In genomic region chr19:21789676-21790075, GRCm38 (mm10) we compare ENCODE assay signal across 14 mouse cellular contexts. TPM values are rescaled to one million over a fixed set of nuclear protein-coding genes. Genes with fewer than 3 reads are reported as not detected.
DNase-seq lines count a peak whose midpoint lies in the region; ATAC-seq lines count a peak whose summit lies in the region.
"Had no signal": no experiment of that assay in that cellular context is flagged by ENCODE, and none has a peak within 500 bp of the region (broad histone marks: within the 10 kb centered on the region; RNA-seq: fewer than 3 reads in every experiment).

No protein-coding gene starts in this region.

- intact Hi-C loops in heart, postnatal 25 days (cut with DNase I), result no loop called here

- 0 out of 2 replicates have a peak overlapping the region, but pooled peaks have one; percentile 28 for H3K27ac ChIP-seq in embryonic facial prominence, embryonic 11.5 days (replicated peaks; ENCODE audit: low read depth, low read length)
- H3K27ac ChIP-seq in hindbrain, embryonic 13.5 days, result peak overlapping the region; percentile 91
- peak overlapping the region; percentile 84 for H3K27ac ChIP-seq in midbrain, embryonic 16.5 days (ENCODE audit: low read length)

- no peak overlapping the region for H3K4me2 ChIP-seq in embryonic facial prominence, embryonic 11.5 days (ENCODE audit: low read depth, low read length)
- H3K4me2 ChIP-seq in hindbrain, embryonic 13.5 days, result peak overlapping the region; percentile 40; the same call in 1 of the 2 replicates
- no peak overlapping the region for H3K4me2 ChIP-seq in midbrain, embryonic 16.5 days (ENCODE audit: low read length)

- 44% methylated on average over 6 of the region's 6 CpGs for WGBS in embryonic facial prominence, embryonic 11.5 days
- 7% methylated on average over 6 of the region's 6 CpGs for WGBS in hindbrain, embryonic 13.5 days
- 5% methylated on average over 6 of the region's 6 CpGs for WGBS in midbrain, embryonic 16.5 days

- no peak overlapping the region for H3K4me3 ChIP-seq in embryonic facial prominence, embryonic 11.5 days (ENCODE audit: low read depth, low read length)
- no peak overlapping the region for H3K4me3 ChIP-seq in hindbrain, embryonic 13.5 days
- no peak overlapping the region for H3K4me3 ChIP-seq in midbrain, embryonic 16.5 days (ENCODE audit: low read depth, low read length)

- DNase-seq in ZHBTc4 (ENCODE audit: low read depth, low spot score), result peak; percentile 9
- DNase-seq in embryonic facial prominence, embryonic 11.5 days (ENCODE audit: low spot score), result no peak
- DNase-seq in ovary, postnatal 14 days (ENCODE audit: low spot score), result no peak
- no peak for DNase-seq in testis, postnatal 10 days (ENCODE audit: low spot score)
- DNase-seq in heart, postnatal 25 days (ENCODE audit: low spot score), result no peak
- DNase-seq: adrenal gland, adult 2 months; cerebellum, adult 9-10 months; heart, postnatal 14 days; kidney, postnatal 14 days; lung, postnatal 14 days had no signal

- ATAC-seq in embryonic facial prominence, embryonic 11.5 days (replicated peaks; ENCODE audit: insufficient number of reproducible peaks, low FRiP score, low TSS enrichment, low read depth), result peak; percentile 81
- peak; percentile 76 for ATAC-seq in hindbrain, embryonic 13.5 days (ENCODE audit: low FRiP score)
- peak; percentile 40 for ATAC-seq in midbrain, embryonic 16.5 days
- ATAC-seq in frontal cortex, adult (ENCODE audit: low TSS enrichment), result no peak

- no peaks in the 10 kb centered on the region for H3K36me3 ChIP-seq in embryonic facial prominence, embryonic 11.5 days (replicated peaks; ENCODE audit: control insufficient read depth, insufficient read depth, low read depth, low read length)
- H3K36me3 ChIP-seq in hindbrain, embryonic 13.5 days, result peaks cover 19% of the 10 kb centered on the region
- H3K36me3 ChIP-seq in midbrain, embryonic 16.5 days (ENCODE audit: control insufficient read depth, insufficient read depth, low read length), result peaks cover 8% of the 10 kb centered on the region; the same call in 1 of the 2 replicates

- H3K9ac ChIP-seq in embryonic facial prominence, embryonic 11.5 days (replicated peaks; ENCODE audit: low read length), result no peak overlapping the region
- H3K9ac ChIP-seq in hindbrain, embryonic 13.5 days, result peak overlapping the region; percentile 6; the same call in 1 of the 2 replicates
- H3K9ac ChIP-seq in midbrain, embryonic 16.5 days (ENCODE audit: low read depth, low read length), result no peak overlapping the region

- no peaks in the 10 kb centered on the region for H3K9me3 ChIP-seq in embryonic facial prominence, embryonic 11.5 days (replicated peaks; ENCODE audit: control insufficient read depth, low read length)
- H3K9me3 ChIP-seq in hindbrain, embryonic 13.5 days, result no peaks in the 10 kb centered on the region
- H3K9me3 ChIP-seq in midbrain, embryonic 16.5 days (replicated peaks; ENCODE audit: control insufficient read depth, low read length, poor library complexity, severe bottlenecking), result no peaks in the 10 kb centered on the region
- H3K9me3 ChIP-seq: G1E had no signal

- no peaks in the 10 kb centered on the region for H3K4me1 ChIP-seq in embryonic facial prominence, embryonic 11.5 days (ENCODE audit: control insufficient read depth, insufficient read depth, low read length)
- H3K4me1 ChIP-seq in hindbrain, embryonic 13.5 days (replicated peaks), result peaks cover 68% of the 10 kb centered on the region
- peaks cover 39% of the 10 kb centered on the region for H3K4me1 ChIP-seq in midbrain, embryonic 16.5 days (ENCODE audit: control insufficient read depth, insufficient read depth, low read length)

- no peaks in the 10 kb centered on the region for H3K27me3 ChIP-seq in embryonic facial prominence, embryonic 11.5 days (ENCODE audit: control insufficient read depth, insufficient read depth, low read length)
- no peaks in the 10 kb centered on the region for H3K27me3 ChIP-seq in hindbrain, embryonic 13.5 days
- H3K27me3 ChIP-seq in midbrain, embryonic 16.5 days (ENCODE audit: control insufficient read depth, insufficient read depth, low read depth, low read length), result no peaks in the 10 kb centered on the region

RNA-seq across cellular contexts. Expression of gene Cemip2, which starts 11.5 kb away (rescaled TPM):
- 51.6 and 52.2 TPM in 2 replicates for polyA plus RNA-seq in embryonic facial prominence, embryonic 11.5 days (2014; fragmentation: Nextera tagmentation; extraction: Ambion mirVana)
- 49.1 and 54.1 TPM in 2 replicates for polyA plus RNA-seq in hindbrain, embryonic 13.5 days (2015; fragmentation: Nextera tagmentation; extraction: Ambion mirVana)
- 28.8 and 38.8 TPM in 2 replicates for polyA plus RNA-seq in midbrain, embryonic 16.5 days (2015; fragmentation: Nextera tagmentation; extraction: Ambion mirVana)
- 10 to 100 TPM; 13.7 to 14.1 TPM for total RNA-seq in heart, postnatal 25 days (2021)

Comparison
In these comparisons a context has a peak if more than half of its experiments do, and no peak if none do; other contexts are left out.
1. H3K27ac ChIP-seq: peak in every context shown above with its lines; median percentile 91 in hindbrain, embryonic 13.5 days; 84 in midbrain, embryonic 16.5 days; 28 in embryonic facial prominence, embryonic 11.5 days.